Mouse (Mus musculus): ENCODE measurements at regions not wholly inside any gene's neighbourhood (a gene's known extent, or its start where the extent isn't known, plus 50 kb on each side); places are given as distances from the start of the nearest gene placed in this dataset.

- DNase-seq (ENCODE audit: low spot score): no peak
Measured at GRCm38 (mm10) chr2:46358225-46358624, 1241.0 kb upstream of the Zeb2 start.

GRCm38 (mm10) chr2:46356651-46357050 is 1239.5 kb upstream of the Zeb2 start:
- no peak for DNase-seq (ENCODE audit: low spot score)

GRCm38 (mm10) chr2:46340694-46341093 is 1223.5 kb upstream of the Zeb2 start:
- no peak for DNase-seq (ENCODE audit: low spot score)

GRCm38 (mm10) chr2:46316666-46317065 is 1199.5 kb upstream of the Zeb2 start:
- DNase-seq (ENCODE audit: low spot score): no peak

- no peak for DNase-seq (ENCODE audit: low spot score)
Measured at GRCm38 (mm10) chr2:46315243-46315642, 1198.0 kb upstream of the Zeb2 start.

GRCm38 (mm10) chr2:46307582-46308153 is 1190.5 kb upstream of the Zeb2 start:
- DNase-seq (ENCODE audit: low spot score): no peak

GRCm38 (mm10) chr2:46302627-46303026 is 1185.4 kb upstream of the Zeb2 start:
- DNase-seq (ENCODE audit: low spot score): no peak

- no peak for DNase-seq (ENCODE audit: low spot score)
Measured at GRCm38 (mm10) chr2:46297274-46297843, 1180.2 kb upstream of the Zeb2 start.

- no peak for DNase-seq (ENCODE audit: low spot score)
Measured at GRCm38 (mm10) chr2:46283929-46284598, 1166.9 kb upstream of the Zeb2 start.

- DNase-seq (ENCODE audit: low spot score): no peak
Measured at GRCm38 (mm10) chr2:46280822-46281221, 1163.6 kb upstream of the Zeb2 start.

GRCm38 (mm10) chr2:46261618-46262017 is 1144.4 kb upstream of the Zeb2 start:
- no peak for DNase-seq (ENCODE audit: low spot score)

- no peak for DNase-seq (ENCODE audit: low spot score)
Measured at GRCm38 (mm10) chr2:46251562-46251961, 1134.4 kb upstream of the Zeb2 start.

- no peak for DNase-seq (ENCODE audit: low spot score)
Measured at GRCm38 (mm10) chr2:46245717-46246116, 1128.5 kb upstream of the Zeb2 start.

GRCm38 (mm10) chr2:46244697-46245096 is 1127.5 kb upstream of the Zeb2 start:
- DNase-seq (ENCODE audit: low spot score): no peak

GRCm38 (mm10) chr2:46242806-46243205 is 1125.6 kb upstream of the Zeb2 start:
- no peak for DNase-seq (ENCODE audit: low spot score)

- no peak for DNase-seq (ENCODE audit: low spot score)
Measured at GRCm38 (mm10) chr2:46239874-46240273, 1122.7 kb upstream of the Zeb2 start.

GRCm38 (mm10) chr2:46230791-46231450 is 1113.7 kb upstream of the Zeb2 start:
- no peak for DNase-seq (ENCODE audit: low spot score)

- no peak for DNase-seq (ENCODE audit: low spot score)
Measured at GRCm38 (mm10) chr2:46218336-46218957, 1101.3 kb upstream of the Zeb2 start.

GRCm38 (mm10) chr2:46199341-46199740 is 1082.1 kb upstream of the Zeb2 start:
- no peak for DNase-seq (ENCODE audit: low spot score)

- no peak for DNase-seq (ENCODE audit: low spot score)
Measured at GRCm38 (mm10) chr2:46187265-46187888, 1070.2 kb upstream of the Zeb2 start.

GRCm38 (mm10) chr2:46183241-46183640 is 1066.0 kb upstream of the Zeb2 start:
- no peak for DNase-seq (ENCODE audit: low spot score)

GRCm38 (mm10) chr2:46179741-46180140 is 1062.5 kb upstream of the Zeb2 start:
- no peak for DNase-seq (ENCODE audit: low spot score)

All from urinary bladder, postnatal 14 days (tissue).